Mouse (Mus musculus) splenic B cell, adult 2 months (primary cell): Measurements from ENCODE around the gene Cd101.

Experiments
- DNase-seq: peaks from one replicate; pipeline ENCODE4 v3.0.0-alpha.2; 2011; ENCODE audit warnings: low read depth, low spot score
- H3K27me3 ChIP-seq: 2 replicates; pipeline ENCODE4 v1.6.1; 2012; ENCODE audit warnings: mild to moderate bottlenecking, low read length, moderate library complexity, mixed read lengths; ENCODE audit not compliant: control insufficient read depth, poor library complexity, insufficient read depth, severe bottlenecking
- H3K36me3 ChIP-seq: 2 replicates; pipeline ENCODE4 v1.6.1; 2012; ENCODE audit warnings: mild to moderate bottlenecking, low read length, moderate library complexity, mixed read lengths; ENCODE audit not compliant: control insufficient read depth, poor library complexity, insufficient read depth, severe bottlenecking

Cd101 gene

GRCm38 (mm10) chr3:101055216-101055615 lies 25.9 kb upstream of the Cd101 start:
- Histone ChIP-seq H3K27me3 (no peaks in the 10 kb centered on the region), H3K36me3 (no peaks in the 10 kb centered on the region)
- peak; percentile 12 for DNase-seq

DNA sequence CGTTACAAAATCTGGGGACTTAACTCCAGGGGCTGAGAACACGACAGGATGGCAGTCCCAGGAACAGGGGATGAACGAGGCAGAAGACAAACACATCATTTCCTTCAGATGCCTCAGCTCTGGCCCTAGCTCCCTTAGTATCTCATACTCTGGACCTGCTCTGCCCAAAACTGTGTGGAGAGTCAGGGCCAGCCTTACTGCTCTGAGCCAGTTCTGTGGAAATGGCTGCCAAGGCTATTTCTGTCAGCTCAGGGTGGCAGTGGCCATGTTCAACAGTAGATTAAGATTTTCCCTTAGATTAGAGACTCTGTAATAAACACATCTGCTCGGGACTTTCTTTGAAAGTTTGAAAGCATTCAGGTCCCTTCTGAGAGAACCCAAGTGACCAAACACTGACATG lies 22.2 kb upstream of the Cd101 start:
- no peak for DNase-seq

GRCm38 (mm10) chr3:101049997-101050396 lies 20.6 kb upstream of the Cd101 start:
- no peak for DNase-seq
- H3K27me3 ChIP-seq = no peaks in the 10 kb centered on the region

More for the DNA sequence above, 22.2 kb upstream of the Cd101 start:
- Histone ChIP-seq H3K27me3 (no peaks in the 10 kb centered on the region), H3K36me3 (no peaks in the 10 kb centered on the region)

DNA sequence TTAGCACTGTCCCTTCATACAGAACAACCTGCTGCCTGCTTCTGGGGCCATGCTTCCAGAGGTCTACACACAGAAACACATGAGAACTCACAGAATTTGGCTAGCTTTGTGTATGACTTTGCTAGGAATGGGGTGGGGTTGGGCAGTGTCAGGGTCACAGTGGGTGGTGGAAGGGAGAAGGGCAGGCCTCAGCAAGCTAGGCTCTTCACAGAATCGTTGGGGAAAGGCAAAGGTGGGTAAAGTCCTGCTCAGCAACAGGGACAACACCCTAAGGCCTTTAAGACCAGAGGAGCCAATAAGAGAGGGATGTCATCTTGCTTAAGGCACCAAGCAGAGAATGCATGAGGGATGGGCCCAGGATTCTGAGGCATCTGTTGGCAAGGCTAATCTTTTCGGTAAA lies 19.4 kb upstream of the Cd101 start:
- DNase-seq = no peak
- no peaks in the 10 kb centered on the region for H3K27me3 ChIP-seq
- no peaks in the 10 kb centered on the region for H3K36me3 ChIP-seq

More at GRCm38 (mm10) chr3:101049997-101050396, 20.6 kb upstream of the Cd101 start:
- H3K36me3 ChIP-seq = no peaks in the 10 kb centered on the region

GRCm38 (mm10) chr3:101047586-101048275 lies 18.4 kb upstream of the Cd101 start:
- no peaks in the 10 kb centered on the region for H3K36me3 ChIP-seq
- no peaks in the 10 kb centered on the region for H3K27me3 ChIP-seq
- no peak for DNase-seq

DNA sequence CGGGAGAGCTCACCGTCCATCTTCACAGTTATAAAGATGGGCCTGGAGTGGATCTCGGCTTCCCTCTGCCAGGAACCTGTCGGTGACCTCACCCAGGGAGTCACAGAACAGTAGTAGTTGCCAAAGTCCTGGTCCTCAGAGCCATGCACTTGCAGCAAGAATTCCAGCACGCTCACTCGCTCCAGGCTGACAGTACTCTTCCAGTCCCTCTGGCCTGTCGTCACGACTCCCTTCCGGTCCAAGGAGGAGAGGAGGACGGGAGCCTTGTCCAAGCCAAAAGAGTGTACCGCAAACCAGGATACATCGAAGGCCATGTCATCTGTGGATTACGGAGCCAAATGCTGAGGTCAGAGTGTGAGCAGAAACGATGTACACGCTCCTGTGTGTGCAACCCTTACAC lies 16.1 kb upstream of the Cd101 start:
- Histone ChIP-seq H3K36me3 (no peaks in the 10 kb centered on the region), H3K27me3 (no peaks in the 10 kb centered on the region)
- no peak for DNase-seq

DNA sequence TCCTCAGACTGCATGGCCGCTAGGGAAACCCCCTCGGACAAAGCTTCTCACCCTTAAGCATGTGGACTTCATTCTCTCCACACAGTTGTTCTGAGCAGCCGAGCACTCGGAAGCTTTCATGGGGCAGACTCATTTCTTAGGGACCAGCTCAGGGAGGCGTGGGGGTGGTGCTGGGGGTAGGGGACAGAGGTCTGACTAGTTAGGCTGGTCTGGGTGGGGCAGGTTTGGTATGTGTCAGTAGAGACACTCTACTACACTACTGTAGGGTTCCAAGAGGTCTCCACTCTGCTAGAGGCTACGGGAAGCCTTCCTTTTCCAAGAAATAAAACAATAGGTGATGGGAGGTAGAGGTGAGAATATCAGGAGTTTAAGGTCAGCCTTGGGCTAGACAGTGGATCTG lies 15.3 kb upstream of the Cd101 start:
- no peaks in the 10 kb centered on the region; the same call in 1 of the 2 replicates for H3K27me3 ChIP-seq
- no peak for DNase-seq
- no peaks in the 10 kb centered on the region for H3K36me3 ChIP-seq

GRCm38 (mm10) chr3:101041997-101042396 lies 12.6 kb upstream of the Cd101 start:
- no peak for DNase-seq
- Histone ChIP-seq H3K36me3 (no peaks in the 10 kb centered on the region), H3K27me3 (no peaks in the 10 kb centered on the region; the same call in 1 of the 2 replicates)

DNA sequence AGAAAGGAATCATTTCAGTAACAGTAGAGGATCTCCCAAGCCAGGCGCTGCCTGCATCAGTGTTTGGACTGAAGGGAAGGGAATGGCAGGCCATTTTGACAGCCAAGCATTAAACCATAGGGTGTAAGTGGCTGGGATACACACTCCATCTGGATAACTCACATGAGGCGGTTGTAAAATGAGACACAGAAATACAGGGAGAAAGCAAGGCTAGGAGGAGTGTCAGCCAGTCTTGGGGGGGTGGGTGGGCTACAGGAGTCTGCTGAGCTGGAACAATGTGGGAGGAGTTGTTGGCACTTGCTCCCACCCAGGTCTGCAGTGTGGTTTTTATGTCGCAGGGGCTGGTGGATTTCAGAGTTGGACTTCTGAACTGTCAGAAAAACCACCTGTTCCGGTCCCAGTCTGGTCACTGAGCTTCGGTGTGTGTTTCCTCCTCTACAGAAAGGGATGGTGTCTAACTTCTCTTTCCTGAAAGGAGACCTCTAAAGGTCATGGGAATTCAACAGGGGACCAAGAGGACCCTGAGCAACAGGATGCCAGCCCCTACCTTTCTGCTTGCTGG lies 8.7 kb upstream of the Cd101 start:
- Histone ChIP-seq H3K27me3 (no peaks in the 10 kb centered on the region; the same call in 1 of the 2 replicates), H3K36me3 (no peaks in the 10 kb centered on the region)
- DNase-seq = no peak

- no peak for DNase-seq
- no peaks in the 10 kb centered on the region for H3K36me3 ChIP-seq
Measured at GRCm38 (mm10) chr3:101036001-101036400, 6.6 kb upstream of the Cd101 start.

GRCm38 (mm10) chr3:101034509-101034908 lies 5.2 kb upstream of the Cd101 start:
- DNase-seq = no peak
- Histone ChIP-seq H3K27me3 (no peaks in the 10 kb centered on the region), H3K36me3 (no peaks in the 10 kb centered on the region)

More at GRCm38 (mm10) chr3:101036001-101036400, 6.6 kb upstream of the Cd101 start:
- no peaks in the 10 kb centered on the region; the same call in 1 of the 2 replicates for H3K27me3 ChIP-seq

GRCm38 (mm10) chr3:101033644-101034043 lies 4.3 kb upstream of the Cd101 start:
- H3K27me3 ChIP-seq = no peaks in the 10 kb centered on the region
- DNase-seq = no peak
- no peaks in the 10 kb centered on the region for H3K36me3 ChIP-seq

DNA sequence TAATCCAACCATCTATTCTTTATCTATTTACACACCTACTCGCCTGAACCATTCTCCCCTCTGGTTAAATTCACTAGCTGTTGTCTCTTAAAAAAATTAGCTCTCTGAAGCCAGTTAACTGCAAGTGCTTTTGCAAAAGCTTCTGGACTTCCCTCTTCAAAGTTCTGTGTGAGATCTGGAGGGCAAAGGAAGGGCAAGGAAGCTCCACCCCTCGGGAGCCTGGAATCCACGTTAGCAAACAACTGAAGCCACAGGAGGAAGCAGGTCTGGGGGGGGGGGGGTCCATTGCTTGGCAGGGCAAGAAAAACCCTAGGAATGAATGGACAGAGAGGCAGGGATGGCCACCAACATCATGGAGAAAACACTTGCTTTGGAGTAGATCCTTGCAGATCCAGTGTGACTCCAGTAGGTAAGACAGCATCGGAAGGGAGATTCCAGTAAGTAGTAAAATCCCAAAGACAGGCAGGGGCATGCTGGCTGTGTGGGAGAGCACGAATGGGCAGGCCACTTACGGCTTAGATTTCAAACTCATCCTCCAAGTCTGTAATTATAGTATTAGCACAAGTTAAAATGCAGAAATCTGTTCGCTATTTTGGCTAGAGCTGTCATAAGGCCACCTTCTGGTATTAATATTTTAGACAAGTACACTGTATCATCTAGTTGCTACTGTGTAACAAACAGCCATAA lies 2.2 kb upstream of the Cd101 start:
- Histone ChIP-seq H3K27me3 (no peaks in the 10 kb centered on the region), H3K36me3 (no peaks in the 10 kb centered on the region)
- no peak for DNase-seq

DNA sequence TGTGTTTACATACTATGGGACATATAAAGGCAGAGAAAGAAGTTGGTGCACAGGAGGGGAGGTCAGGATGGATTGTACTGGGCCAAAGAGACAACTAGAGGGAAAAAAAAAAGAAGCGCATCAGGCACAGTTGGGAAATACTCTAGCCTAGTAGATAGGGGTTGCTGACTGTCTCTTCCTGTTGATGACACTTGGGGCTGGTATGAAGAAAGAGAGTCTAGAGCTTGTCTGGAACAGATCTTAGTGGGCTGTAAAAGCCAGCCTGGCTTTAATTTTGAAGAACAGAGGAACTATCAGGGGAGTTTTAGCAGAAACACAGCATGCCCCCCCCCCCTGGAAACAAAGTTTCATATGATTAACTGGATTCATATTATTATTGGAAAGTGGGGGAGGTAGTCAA lies 1.3 kb upstream of the Cd101 start:
- no peaks in the 10 kb centered on the region for H3K27me3 ChIP-seq
- H3K36me3 ChIP-seq = no peaks in the 10 kb centered on the region
- DNase-seq = no peak

- H3K36me3 ChIP-seq = no peaks in the 10 kb centered on the region
- DNase-seq = no peak
- H3K27me3 ChIP-seq = no peaks in the 10 kb centered on the region
Measured at GRCm38 (mm10) chr3:101026741-101027140, 2.6 kb downstream of the Cd101 start.
